Mouse (Mus musculus) left cerebral cortex, adult 2 months (tissue): ENCODE measurements at regions not wholly inside any gene's neighbourhood (a gene's known extent, or its start where the extent isn't known, plus 50 kb on each side); places are given as distances from the start of the nearest gene placed in this dataset.

Experiments
- DNase-seq, 2 experiments: peaks; one replicate each; pipeline ENCODE4 v3.0.0; 2021 to 2022; ENCODE audit warnings: low spot score in 2 of 2, mixed read lengths in 1 of 2; ENCODE audit errors: extremely low spot score in 1 of 2
- H3K27ac ChIP-seq: fragments of 200-600 bp; 2 replicates; pipeline ENCODE4 v1.8.1; 2022
- H3K4me3 ChIP-seq: fragments of 200-600 bp; 2 replicates; pipeline ENCODE4 v1.8.1; 2022
- CTCF ChIP-seq: fragments of 200-600 bp; IDR thresholded peaks from 2 replicates; pipeline ENCODE4 v1.8.1; 2022; ENCODE audit warnings: antibody characterized with exemption, mild to moderate bottlenecking, moderate library complexity
- intact Hi-C: fragments of 180-260 bp; cut with DNase I; formaldehyde crosslinking; loops from one replicate; pipeline ENCODE4 v1.15.1; 2025
- microRNA-seq, 2 experiments: library from miRNA; unstranded; fragments of <30 nt; microRNA quantifications; one replicate each; pipeline ENCODE4 v1.2.0; 2021

DNA sequence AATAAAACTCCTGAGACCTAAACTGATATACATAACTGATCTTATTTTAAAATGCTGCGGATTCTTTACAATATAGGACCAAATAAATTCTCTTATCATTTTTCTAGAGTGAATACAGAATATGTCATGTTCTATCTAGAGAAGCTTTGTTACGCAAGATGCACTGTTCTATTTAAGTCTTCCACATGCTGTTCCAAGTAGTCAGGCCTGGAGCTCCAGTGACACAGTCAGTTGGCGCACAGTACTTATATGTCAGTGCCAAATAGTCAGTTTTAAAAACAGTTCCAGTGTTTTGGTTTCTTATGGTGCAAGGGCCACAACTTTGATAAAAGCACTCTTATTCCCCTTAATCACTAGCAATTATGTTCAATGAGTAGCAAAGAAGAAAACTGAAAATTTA, 344.3 kb upstream of the Slitrk5 start:
- no peak for DNase-seq
- no peak overlapping the region for H3K27ac ChIP-seq
- intact Hi-C loops, result no loop called here
- TF ChIP-seq CTCF, result no peak
- no peak overlapping the region for H3K4me3 ChIP-seq

GRCm38 (mm10) chr14:111353518-111353917, 321.4 kb upstream of the Slitrk5 start:
- Histone ChIP-seq H3K27ac (no peak overlapping the region), H3K4me3 (no peak overlapping the region)
- intact Hi-C loops, result no loop called here
- DNase-seq, result no peak
- no peak for TF ChIP-seq CTCF

DNA sequence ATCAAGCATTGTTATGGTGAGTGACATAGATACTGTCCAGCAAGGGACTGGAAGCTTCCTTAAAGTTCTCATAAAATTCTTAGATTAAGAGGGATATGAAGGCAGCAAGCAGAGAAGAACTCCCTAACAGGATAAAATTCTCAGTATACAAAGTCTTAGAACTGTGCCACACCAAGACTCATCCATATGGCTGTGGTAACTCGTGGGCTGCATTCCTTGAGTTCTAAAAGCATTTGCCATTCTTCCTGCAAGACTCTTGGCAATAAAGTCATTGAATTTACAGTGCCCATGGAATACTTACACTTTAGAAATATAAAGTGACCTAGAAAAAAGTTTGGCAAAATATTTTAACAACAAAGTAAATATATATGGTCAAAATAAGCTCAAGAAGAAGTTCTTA, 278.1 kb upstream of the Slitrk5 start:
- intact Hi-C loops, result no loop called here
- H3K27ac ChIP-seq, result no peak overlapping the region
- H3K4me3 ChIP-seq, result no peak overlapping the region
- no peak for TF ChIP-seq CTCF
- no peak for DNase-seq

- no peak for TF ChIP-seq CTCF
- no peak overlapping the region for H3K27ac ChIP-seq
- no peak for DNase-seq
- intact Hi-C loops, result no loop called here
- no peak overlapping the region for H3K4me3 ChIP-seq
Observed at GRCm38 (mm10) chr14:111400809-111401208, 274.1 kb upstream of the Slitrk5 start.

DNA sequence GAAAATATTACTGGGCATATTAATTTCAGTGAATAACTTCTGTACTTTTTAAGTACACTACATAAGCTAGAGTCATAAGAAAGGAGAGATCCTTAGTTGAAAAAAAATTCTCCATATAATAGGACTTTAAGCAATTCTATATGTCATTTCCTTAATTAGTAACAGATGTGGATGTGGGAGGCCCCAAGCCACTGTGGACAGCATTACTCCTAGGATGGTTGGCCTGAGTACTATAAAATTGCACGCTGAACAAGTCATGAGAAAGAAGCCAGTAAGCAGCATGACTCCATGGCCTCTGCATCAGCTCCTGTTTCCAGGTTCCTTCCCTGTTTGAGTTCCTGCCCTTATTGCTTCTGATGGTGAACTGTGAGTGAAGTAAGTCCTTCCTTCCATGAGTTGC, 272.4 kb upstream of the Slitrk5 start:
- no peak for DNase-seq
- TF ChIP-seq CTCF, result no peak
- no peak overlapping the region for H3K4me3 ChIP-seq

DNA sequence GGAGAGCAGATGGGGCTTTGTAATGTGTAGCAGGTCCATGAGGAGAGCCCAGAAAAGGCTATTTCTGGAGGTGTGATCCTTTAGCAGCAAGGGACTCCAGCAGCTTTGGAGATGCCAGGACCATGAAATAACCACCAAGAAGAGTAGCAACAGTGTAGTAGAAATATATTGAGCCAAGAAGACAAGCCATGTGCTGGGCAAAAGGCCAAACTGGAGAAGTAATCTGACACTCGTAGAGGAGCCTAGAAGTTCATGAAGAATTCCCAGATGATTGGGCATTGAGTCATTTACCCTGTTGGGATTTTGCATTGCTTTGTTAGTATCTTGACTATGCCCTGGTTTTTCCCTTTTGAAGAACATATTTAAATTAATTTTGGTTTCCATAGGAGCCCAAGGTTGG, 271.3 kb upstream of the Slitrk5 start:
- intact Hi-C loops, result no loop called here
- no peak for DNase-seq
- no peak overlapping the region for H3K4me3 ChIP-seq
- TF ChIP-seq CTCF, result no peak
- no peak overlapping the region for H3K27ac ChIP-seq

More for the DNA sequence above, 272.4 kb upstream of the Slitrk5 start:
- intact Hi-C loops, result no loop called here
- H3K27ac ChIP-seq, result no peak overlapping the region

DNA sequence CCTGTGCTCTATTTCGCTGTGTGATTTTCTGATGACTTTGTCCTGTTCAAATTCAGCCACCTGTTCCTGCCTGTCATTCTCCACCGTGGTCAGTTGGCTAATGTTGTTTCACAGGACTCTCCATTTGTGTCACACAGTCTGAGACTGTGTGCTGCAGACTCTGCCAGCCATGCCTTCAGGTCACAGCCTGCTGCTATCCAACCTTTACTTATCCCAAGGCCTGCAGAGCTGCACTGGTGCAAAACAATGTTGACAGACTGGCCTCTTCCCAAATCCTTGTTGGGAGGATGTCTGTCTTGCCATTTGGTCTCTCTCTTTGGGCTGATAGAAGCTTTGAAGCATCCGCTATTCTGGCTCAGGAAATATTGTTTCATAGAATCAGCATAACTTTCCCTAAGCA, 261.4 kb upstream of the Slitrk5 start:
- no peak overlapping the region for H3K4me3 ChIP-seq
- intact Hi-C loops, result no loop called here
- no peak for TF ChIP-seq CTCF
- DNase-seq, result no peak
- no peak overlapping the region for H3K27ac ChIP-seq

DNA sequence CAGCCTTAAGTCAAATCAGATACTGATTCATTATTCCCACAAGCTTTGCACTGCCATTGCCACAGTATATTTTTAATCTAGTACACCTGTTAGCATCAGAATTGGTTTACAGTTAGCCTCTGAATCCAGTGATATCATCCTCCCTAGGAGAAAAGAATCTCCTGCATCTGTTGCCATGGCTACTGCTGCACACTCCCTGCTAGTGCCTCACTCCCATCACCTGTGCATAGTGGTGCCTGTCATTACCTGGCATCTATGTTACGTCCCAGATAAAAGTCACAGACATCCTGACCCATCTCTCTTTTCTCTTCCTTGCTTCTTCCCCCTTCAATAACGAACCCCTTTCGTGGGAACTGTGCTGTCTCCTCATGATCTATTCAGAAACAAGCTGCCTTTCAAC, 256.4 kb upstream of the Slitrk5 start:
- Histone ChIP-seq H3K27ac (no peak overlapping the region), H3K4me3 (no peak overlapping the region)
- DNase-seq, result no peak
- TF ChIP-seq CTCF, result no peak
- intact Hi-C loops, result no loop called here

- H3K4me3 ChIP-seq, result no peak overlapping the region
- no peak overlapping the region for H3K27ac ChIP-seq
- TF ChIP-seq CTCF, result no peak
- no peak for DNase-seq
- intact Hi-C loops, result no loop called here
Observed at GRCm38 (mm10) chr14:111429101-111429857, 245.6 kb upstream of the Slitrk5 start.

Small RNAs in the stretch of these regions (microRNA-seq; reads per million reads assigned to microRNA genes)
- 0 reads per million in 2 experiments for gene Gm22802
